Mouse (Mus musculus) thymus, postnatal 0 days (tissue): ENCODE data around the gene Olfr1197. TPM values are rescaled to one million over a fixed set of nuclear protein-coding genes. Genes with fewer than 3 reads are reported as not detected.

ENCODE experiments used
- DNase-seq: peaks from one replicate; pipeline ENCODE4 v3.0.0-alpha.2; 2015; ENCODE audit warnings: low spot score
- polyA plus RNA-seq: library from polyadenylated mRNA; unstranded; fragments of >200 nt; fragmentation: Nextera tagmentation; extraction: Ambion mirVana; gene quantifications from 2 replicates; pipeline ENCODE4 v1.2.1, GENCODE M21; 2015

Gene Olfr1197
- not detected in 2 replicates for polyA plus RNA-seq

- DNase-seq, result no peak
Observed at GRCm38 (mm10) chr2:88732266-88732665, at the start of gene Olfr1197. Olfr1197 (minus strand) TSS chr2:88732366.

GRCm38 (mm10) chr2:88770388-88770787 is 38.2 kb upstream of the Olfr1197 start, which contains the start of gene Olfr1200:
Olfr1200 (minus strand) TSS chr2:88770488.
- no peak for DNase-seq

- no peak for DNase-seq
Observed at GRCm38 (mm10) chr2:88760369-88760768, 28.2 kb upstream of the Olfr1197 start, which contains the start of gene Olfr1199. Olfr1199 (minus strand) TSS chr2:88760469.

GRCm38 (mm10) chr2:88751270-88751669 is 19.1 kb upstream of the Olfr1197 start, which contains the start of gene Olfr1198:
Olfr1198 (minus strand) TSS chr2:88751370.
- DNase-seq, result no peak

- DNase-seq, result no peak
Observed at GRCm38 (mm10) chr2:88743379-88743778, 11.2 kb upstream of the Olfr1197 start.

- no peak for DNase-seq
Observed at GRCm38 (mm10) chr2:88704497-88704896, 27.7 kb downstream of the Olfr1197 start, which contains the start of gene Olfr1196. Olfr1196 (minus strand) TSS chr2:88704597.

GRCm38 (mm10) chr2:88689087-88689486 is 43.1 kb downstream of the Olfr1197 start, which contains the start of gene Olfr1195:
Olfr1195 (minus strand) TSS chr2:88689187.
- no peak for DNase-seq

Other genes starting within 250 kb of the Olfr1197 start
- gene Olfr1184, start 248.8 kb downstream of the Olfr1197 start, polyA plus RNA-seq, result not detected in 2 replicates
- gene Olfr1185-ps1, start 239.0 kb downstream of the Olfr1197 start, polyA plus RNA-seq, result not detected in 2 replicates
- not detected in 2 replicates for gene Olfr1186, start 213.8 kb downstream of the Olfr1197 start, polyA plus RNA-seq
- not detected in 2 replicates for gene Olfr1188, start 175.4 kb downstream of the Olfr1197 start, polyA plus RNA-seq
- gene Olfr1189, start 145.9 kb downstream of the Olfr1197 start, polyA plus RNA-seq, result not detected in 2 replicates
- not detected in 2 replicates for gene Olfr1191-ps1, start 91.8 kb downstream of the Olfr1197 start, polyA plus RNA-seq
- gene Olfr1192-ps1, start 83.9 kb downstream of the Olfr1197 start, polyA plus RNA-seq, result not detected in 2 replicates
- gene Olfr1193, start 56.7 kb downstream of the Olfr1197 start, polyA plus RNA-seq, result not detected in 2 replicates
- not detected in 2 replicates for gene Olfr1195, start 43.2 kb downstream of the Olfr1197 start, polyA plus RNA-seq
- gene Olfr1196, start 27.8 kb downstream of the Olfr1197 start, polyA plus RNA-seq, result not detected in 2 replicates
- gene Olfr1198, start 19.0 kb upstream of the Olfr1197 start, polyA plus RNA-seq, result not detected in 2 replicates
- gene Olfr1199, start 28.1 kb upstream of the Olfr1197 start, polyA plus RNA-seq, result not detected in 2 replicates
- gene Olfr1200, start 38.1 kb upstream of the Olfr1197 start, polyA plus RNA-seq, result not detected in 2 replicates
- not detected in 2 replicates for gene Olfr1201, start 60.7 kb upstream of the Olfr1197 start, polyA plus RNA-seq
- gene Olfr1202, start 82.1 kb upstream of the Olfr1197 start, polyA plus RNA-seq, result not detected in 2 replicates
- gene Olfr1205, start 97.4 kb upstream of the Olfr1197 start, polyA plus RNA-seq, result not detected in 2 replicates
- not detected in 2 replicates for gene Olfr1204, start 116.9 kb upstream of the Olfr1197 start, polyA plus RNA-seq
- not detected in 2 replicates for gene Olfr1206, start 130.9 kb upstream of the Olfr1197 start, polyA plus RNA-seq
- not detected in 2 replicates for gene Olfr1208, start 169.9 kb upstream of the Olfr1197 start, polyA plus RNA-seq
- gene Olfr1209, start 182.8 kb upstream of the Olfr1197 start, polyA plus RNA-seq, result not detected in 2 replicates
- not detected in 2 replicates for gene Olfr1211, start 205.7 kb upstream of the Olfr1197 start, polyA plus RNA-seq
- not detected in 2 replicates for gene Olfr1212, start 221.6 kb upstream of the Olfr1197 start, polyA plus RNA-seq
- gene Gm13762, start 247.9 kb upstream of the Olfr1197 start, polyA plus RNA-seq, result not detected in 2 replicates